ENCODE assay signal across 9 mouse cellular contexts in genomic region chr7:18893651-18894430, GRCm38 (mm10). TPM values are rescaled to one million over a fixed set of nuclear protein-coding genes. Genes with fewer than 3 reads are reported as not detected.
DNase-seq lines count a peak whose midpoint lies in the region; ATAC-seq and TF ChIP-seq lines count a peak whose summit lies in the region.
"Had no signal": no experiment of that assay in that cellular context is flagged by ENCODE, and none has a peak within 500 bp of the region (broad histone marks: within the 10 kb centered on the region; RNA-seq: fewer than 3 reads in every experiment).

No protein-coding gene starts in this region.

- WGBS in hindbrain, postnatal 0 days = 3% methylated on average over 41 of the region's 41 CpGs
- 2% methylated on average over 41 of the region's 41 CpGs for WGBS in limb, embryonic 15.5 days
- WGBS in midbrain, embryonic 14.5 days = 1% methylated on average over 41 of the region's 41 CpGs
- WGBS in stomach, embryonic 16.5 days = 1% methylated on average over 41 of the region's 41 CpGs

- peak overlapping the region; percentile 80 for H3K4me2 ChIP-seq in hindbrain, postnatal 0 days (ENCODE audit: low read depth, low read length)
- peak overlapping the region; percentile 95 for H3K4me2 ChIP-seq in limb, embryonic 15.5 days
- H3K4me2 ChIP-seq in midbrain, embryonic 14.5 days (ENCODE audit: low read length) = peak overlapping the region; percentile 69
- peak overlapping the region; percentile 79 for H3K4me2 ChIP-seq in stomach, embryonic 16.5 days (ENCODE audit: low read depth, low read length)

- H3K27me3 ChIP-seq in hindbrain, postnatal 0 days (ENCODE audit: insufficient read depth, low read length) = no peaks in the 10 kb centered on the region
- peaks cover 7% of the 10 kb centered on the region; the same call in 1 of the 2 replicates for H3K27me3 ChIP-seq in limb, embryonic 15.5 days
- no peaks in the 10 kb centered on the region for H3K27me3 ChIP-seq in midbrain, embryonic 14.5 days (ENCODE audit: control insufficient read depth, insufficient read depth, low read length)
- H3K27me3 ChIP-seq in stomach, embryonic 16.5 days (ENCODE audit: control insufficient read depth, insufficient read depth, low read length) = no peaks in the 10 kb centered on the region; the same call in 1 of the 2 replicates

- H3K9me3 ChIP-seq in hindbrain, postnatal 0 days (ENCODE audit: low read length) = no peaks in the 10 kb centered on the region
- no peaks in the 10 kb centered on the region for H3K9me3 ChIP-seq in limb, embryonic 15.5 days
- H3K9me3 ChIP-seq in midbrain, embryonic 14.5 days (ENCODE audit: control insufficient read depth, low read length) = no peaks in the 10 kb centered on the region
- no peaks in the 10 kb centered on the region for H3K9me3 ChIP-seq in stomach, embryonic 16.5 days (replicated peaks; ENCODE audit: control insufficient read depth, low read length)
- H3K9me3 ChIP-seq: megakaryocyte, embryonic 14.5 days had no signal

- ATAC-seq in hindbrain, postnatal 0 days = peak; percentile 46
- peak; percentile 45 for ATAC-seq in limb, embryonic 15.5 days (ENCODE audit: insufficient number of reproducible peaks, low FRiP score, low TSS enrichment, low read depth)
- peak; percentile 21; the same call in 1 of the 2 replicates for ATAC-seq in midbrain, embryonic 14.5 days (ENCODE audit: low FRiP score, low TSS enrichment)
- ATAC-seq in stomach, embryonic 16.5 days (ENCODE audit: insufficient read depth, low FRiP score) = peak; percentile 63

- peaks cover 13% of the 10 kb centered on the region for H3K4me1 ChIP-seq in hindbrain, postnatal 0 days (ENCODE audit: insufficient read depth, low read length)
- H3K4me1 ChIP-seq in limb, embryonic 15.5 days = peaks cover 22% of the 10 kb centered on the region
- peaks cover 17% of the 10 kb centered on the region for H3K4me1 ChIP-seq in midbrain, embryonic 14.5 days (ENCODE audit: control insufficient read depth, insufficient read depth, low read length)
- H3K4me1 ChIP-seq in stomach, embryonic 16.5 days (ENCODE audit: control insufficient read depth, insufficient read depth, low read length) = peaks cover 22% of the 10 kb centered on the region

- 0 out of 2 replicates have a peak overlapping the region, but pooled peaks have one; percentile 24 for H3K27ac ChIP-seq in left cerebral cortex, adult 2 months
- 0 out of 2 replicates have a peak overlapping the region, but pooled peaks have one; percentile 28 for H3K27ac ChIP-seq in gastrocnemius, adult 2 months
- peak overlapping the region; percentile 59; the same call in 1 of the 2 replicates for H3K27ac ChIP-seq in hindbrain, postnatal 0 days
- H3K27ac ChIP-seq in limb, embryonic 15.5 days = no peak overlapping the region
- no peak overlapping the region for H3K27ac ChIP-seq in midbrain, embryonic 14.5 days (replicated peaks; ENCODE audit: low read depth, low read length)
- H3K27ac ChIP-seq in stomach, embryonic 16.5 days (ENCODE audit: low read length) = no peak overlapping the region

- intact Hi-C loops in left cerebral cortex, adult 2 months (cut with DNase I) = loop anchor here (10.0 kb wide), 1 partner anchor 71 kb away; no protein-coding TSS in a partner anchor
- intact Hi-C loops in gastrocnemius, adult 2 months (cut with DNase I) = loop anchor here (5.0 kb wide), 1 partner anchor 98 kb away; the partner anchor contains the start of gene Mypop

- peak overlapping the region; percentile 63 for H3K9ac ChIP-seq in hindbrain, postnatal 0 days (replicated peaks; ENCODE audit: low read length)
- H3K9ac ChIP-seq in limb, embryonic 15.5 days = peak overlapping the region; percentile 41
- peak overlapping the region; percentile 54 for H3K9ac ChIP-seq in midbrain, embryonic 14.5 days (replicated peaks; ENCODE audit: low read length)
- peak overlapping the region; percentile 76 for H3K9ac ChIP-seq in stomach, embryonic 16.5 days (ENCODE audit: low read length)

- DNase-seq in left cerebral cortex, adult 2 months (ENCODE audit: extremely low spot score in 1 of 2, low spot score in 2 of 2) = peak; percentile 49 to 54
- DNase-seq in left cerebral cortex, adult 8-10 months (ENCODE audit: low spot score in 2 of 2) = no peak
- peak; percentile 79 to 92 for DNase-seq in cerebellum, postnatal 25 days
- DNase-seq in gastrocnemius, adult 2 months = peak; percentile 78
- peak; percentile 65 for DNase-seq in hindbrain, postnatal 0 days (ENCODE audit: low spot score)
- DNase-seq in midbrain, embryonic 14.5 days = peak; percentile 66

- TF ChIP-seq CTCF in left cerebral cortex, adult 2 months (IDR thresholded peaks at IDR 0.05) = no peak
- TF ChIP-seq CTCF in gastrocnemius, adult 2 months (IDR thresholded peaks at IDR 0.05) = no peak
- no peak for TF ChIP-seq CTCF in hindbrain, postnatal 0 days (IDR thresholded peaks at IDR 0.05; ENCODE audit: low read depth)

- H3K4me3 ChIP-seq in left cerebral cortex, adult 2 months = peak overlapping the region; percentile 54
- H3K4me3 ChIP-seq in gastrocnemius, adult 2 months = peak overlapping the region; percentile 71
- peak overlapping the region; percentile 35 for H3K4me3 ChIP-seq in hindbrain, postnatal 0 days (ENCODE audit: low read length)
- peak overlapping the region; percentile 46 for H3K4me3 ChIP-seq in limb, embryonic 15.5 days
- H3K4me3 ChIP-seq in midbrain, embryonic 14.5 days (replicated peaks; ENCODE audit: low read depth, low read length) = peak overlapping the region; percentile 45
- H3K4me3 ChIP-seq in stomach, embryonic 16.5 days (replicated peaks; ENCODE audit: low read length) = peak overlapping the region; percentile 43
- H3K4me3 ChIP-seq: megakaryocyte, embryonic 14.5 days had no signal

- H3K36me3 ChIP-seq in hindbrain, postnatal 0 days (ENCODE audit: insufficient read depth, low read length) = no peaks in the 10 kb centered on the region
- H3K36me3 ChIP-seq in limb, embryonic 15.5 days = peaks cover 17% of the 10 kb centered on the region
- no peaks in the 10 kb centered on the region for H3K36me3 ChIP-seq in midbrain, embryonic 14.5 days (ENCODE audit: control insufficient read depth, insufficient read depth, low read length)
- H3K36me3 ChIP-seq in stomach, embryonic 16.5 days (ENCODE audit: control insufficient read depth, insufficient read depth, low read length) = 0 out of 2 replicates have a peak, but pooled peaks cover 5% of the 10 kb centered on the region

RNA-seq across cellular contexts. Expression of gene Ccdc61, which starts 16.4 kb away (rescaled TPM):
- 10 to 100 TPM; 10.5 to 11.0 TPM for total RNA-seq in left cerebral cortex, adult 2 months (2021)
- total RNA-seq in left cerebral cortex, adult 8-10 months (2022) = 10 to 100 TPM; 11.5 to 12.8 (median 12.2) TPM
- 1 to 10 TPM; 4.1 to 5.6 TPM for total RNA-seq in gastrocnemius, adult 2 months (2021)
- total RNA-seq in hindbrain, postnatal 0 days (2014; rRNA removed) = 22.0 and 31.5 TPM in 2 replicates
- polyA plus RNA-seq in hindbrain, postnatal 0 days (2015; fragmentation: Nextera tagmentation; extraction: Ambion mirVana) = 32.9 and 35.2 TPM in 2 replicates
- polyA plus RNA-seq in limb, embryonic 15.5 days (2015; fragmentation: Nextera tagmentation; extraction: Ambion mirVana) = 28.0 TPM in 2 replicates
- polyA plus RNA-seq in midbrain, embryonic 14.5 days (2014; fragmentation: Nextera tagmentation; extraction: Ambion mirVana) = 16.1 and 18.5 TPM in 2 replicates
- 16.7 and 21.2 TPM in 2 replicates for polyA plus RNA-seq in stomach, embryonic 16.5 days (2015; fragmentation: Nextera tagmentation; extraction: Ambion mirVana)

RNA-seq across cellular contexts. Expression of gene Pglyrp1, which starts 22.7 kb away (rescaled TPM):
- total RNA-seq in left cerebral cortex, adult 2 months (2021) = 10 to 100 TPM; 18.8 to 25.6 TPM
- 10 to 100 TPM in 3 of 4 experiments, 1 to 10 TPM in 1; 9.4 to 15.3 (median 12.8) TPM for total RNA-seq in left cerebral cortex, adult 8-10 months (2022)
- total RNA-seq in gastrocnemius, adult 2 months (2021) = not detected
- 29.7 and 30.2 TPM in 2 replicates for total RNA-seq in hindbrain, postnatal 0 days (2014; rRNA removed)
- 29.1 and 30.0 TPM in 2 replicates for polyA plus RNA-seq in hindbrain, postnatal 0 days (2015; fragmentation: Nextera tagmentation; extraction: Ambion mirVana)
- polyA plus RNA-seq in limb, embryonic 15.5 days (2015; fragmentation: Nextera tagmentation; extraction: Ambion mirVana) = 2.4 and 3.2 TPM in 2 replicates
- 18.9 and 20.7 TPM in 2 replicates for polyA plus RNA-seq in midbrain, embryonic 14.5 days (2014; fragmentation: Nextera tagmentation; extraction: Ambion mirVana)
- polyA plus RNA-seq in stomach, embryonic 16.5 days (2015; fragmentation: Nextera tagmentation; extraction: Ambion mirVana) = 119 and 175 TPM in 2 replicates

RNA-seq across cellular contexts. Expression of gene Nova2, which starts 31.8 kb away (rescaled TPM):
- total RNA-seq in left cerebral cortex, adult 2 months (2021) = 10 to 100 TPM; 79.9 to 86.4 TPM
- 10 to 100 TPM; 67.1 to 75.1 (median 69.9) TPM for total RNA-seq in left cerebral cortex, adult 8-10 months (2022)
- total RNA-seq in gastrocnemius, adult 2 months (2021) = 1 to 10 TPM; 1.6 to 2.1 TPM
- total RNA-seq in hindbrain, postnatal 0 days (2014; rRNA removed) = 18.3 and 19.8 TPM in 2 replicates
- polyA plus RNA-seq in hindbrain, postnatal 0 days (2015; fragmentation: Nextera tagmentation; extraction: Ambion mirVana) = 9.2 and 9.7 TPM in 2 replicates
- 0.36 and 0.68 TPM in 2 replicates for polyA plus RNA-seq in limb, embryonic 15.5 days (2015; fragmentation: Nextera tagmentation; extraction: Ambion mirVana)
- polyA plus RNA-seq in midbrain, embryonic 14.5 days (2014; fragmentation: Nextera tagmentation; extraction: Ambion mirVana) = 18.6 and 20.7 TPM in 2 replicates
- polyA plus RNA-seq in stomach, embryonic 16.5 days (2015; fragmentation: Nextera tagmentation; extraction: Ambion mirVana) = 0.39 and 0.62 TPM in 2 replicates

RNA-seq across cellular contexts. Expression of gene Mill2, which starts 54.1 kb away (rescaled TPM):
- 1 to 10 TPM; 1.3 to 2.5 TPM for total RNA-seq in left cerebral cortex, adult 2 months (2021)
- 1 to 10 TPM; 1.5 to 2.2 (median 1.9) TPM for total RNA-seq in left cerebral cortex, adult 8-10 months (2022)
- total RNA-seq in gastrocnemius, adult 2 months (2021) = 1 to 10 TPM; 2.4 to 4.0 TPM
- 1.1 and 1.5 TPM in 2 replicates for total RNA-seq in hindbrain, postnatal 0 days (2014; rRNA removed)
- 0.72 and 0.79 TPM in 2 replicates for polyA plus RNA-seq in hindbrain, postnatal 0 days (2015; fragmentation: Nextera tagmentation; extraction: Ambion mirVana)
- 0.42 and 0.76 TPM in 2 replicates for polyA plus RNA-seq in limb, embryonic 15.5 days (2015; fragmentation: Nextera tagmentation; extraction: Ambion mirVana)
- polyA plus RNA-seq in midbrain, embryonic 14.5 days (2014; fragmentation: Nextera tagmentation; extraction: Ambion mirVana) = 0.18 and 0.43 TPM in 2 replicates
- polyA plus RNA-seq in stomach, embryonic 16.5 days (2015; fragmentation: Nextera tagmentation; extraction: Ambion mirVana) = 1.3 and 2.1 TPM in 2 replicates

Comparison
In these comparisons a context has a peak if more than half of its experiments do, and no peak if none do; other contexts are left out.
1. DNase-seq: peak in left cerebral cortex, adult 2 months (2 of 2), cerebellum, postnatal 25 days (2 of 2), gastrocnemius, adult 2 months (single experiment), hindbrain, postnatal 0 days (single experiment) and midbrain, embryonic 14.5 days (single experiment); none in left cerebral cortex, adult 8-10 months (0 of 2).
2. H3K27ac ChIP-seq: peak in left cerebral cortex, adult 2 months (single experiment), gastrocnemius, adult 2 months (single experiment) and hindbrain, postnatal 0 days (single experiment); none in limb, embryonic 15.5 days (single experiment), midbrain, embryonic 14.5 days (single experiment) and stomach, embryonic 16.5 days (single experiment).
3. RNA of gene Pglyrp1, which starts 22.7 kb away (total RNA-seq): 29.7 to 30.2 TPM in hindbrain, postnatal 0 days, 18.8 to 25.6 TPM in left cerebral cortex, adult 2 months and 9.4 to 15.3 TPM in left cerebral cortex, adult 8-10 months; not detected in gastrocnemius, adult 2 months; every median in the first group is over 4 times any median in the second.
4. Peak in every context shown above with its lines, with median percentiles within 50 percentile points of each other: H3K4me3 ChIP-seq, ATAC-seq, H3K4me2 ChIP-seq and H3K9ac ChIP-seq.